Comparison of ENCODE assay signal across 9 mouse cellular contexts in genomic region chr1:74392446-74392994, GRCm38 (mm10). TPM values are rescaled to one million over a fixed set of nuclear protein-coding genes. Genes with fewer than 3 reads are reported as not detected.
A peak's percentile ranks its signal among the peaks of the same experiment; 100 is the strongest.
DNase-seq lines count a peak whose midpoint lies in the region; ATAC-seq and TF ChIP-seq lines count a peak whose summit lies in the region.
"Had no signal": no experiment of that assay in that cellular context is flagged by ENCODE, and none has a peak within 500 bp of the region (broad histone marks: within the 10 kb centered on the region; RNA-seq: fewer than 3 reads in every experiment).

No protein-coding gene starts in this region.

- peak; percentile 64 for DNase-seq in kidney, adult 18-20 months
- peak; percentile 53 for DNase-seq in lung, postnatal 0 days (ENCODE audit: low spot score)
- no peak for DNase-seq in right cerebral cortex, postnatal 25 days
- DNase-seq in spleen, postnatal 10 days (ENCODE audit: low spot score in 2 of 2), result no peak

- no peak for TF ChIP-seq CTCF in embryonic fibroblast, embryonic 13.5 days (IDR thresholded peaks at IDR 0.05; ENCODE audit: borderline replicate concordance, insufficient read depth, low read length)
- TF ChIP-seq CTCF in lung, postnatal 0 days (IDR thresholded peaks at IDR 0.05), result no peak

- no peak for TF ChIP-seq POLR2A in embryonic fibroblast, embryonic 13.5 days (IDR thresholded peaks at IDR 0.05; ENCODE audit: low read depth, low read length)

- WGBS in lung, postnatal 0 days, result 3% methylated on average over 16 of the region's 16 CpGs

- H3K36me3 ChIP-seq in megakaryocyte, embryonic 14.5 days (replicated peaks; ENCODE audit: low read length), result peaks cover 26% of the 10 kb centered on the region
- H3K36me3 ChIP-seq in lung, postnatal 0 days (ENCODE audit: insufficient read depth, low read length), result no peaks in the 10 kb centered on the region; the same call in 1 of the 2 replicates

- TF ChIP-seq EP300 in lung, postnatal 0 days (IDR thresholded peaks at IDR 0.05), result no peak

- peak overlapping the region; percentile 97 for H3K4me3 ChIP-seq in megakaryocyte, embryonic 14.5 days (replicated peaks)
- peak overlapping the region; percentile 67 for H3K4me3 ChIP-seq in embryonic fibroblast, embryonic 13.5 days (ENCODE audit: insufficient read depth, low read length)
- peak overlapping the region; percentile 96 for H3K4me3 ChIP-seq in lung, postnatal 0 days (ENCODE audit: low read depth, low read length)

- no peak for ATAC-seq in megakaryocyte, adult 5-6 weeks (ENCODE audit: poor library complexity, severe bottlenecking)
- ATAC-seq in lung, postnatal 0 days, result no peak
- no peak for ATAC-seq in granulocyte monocyte progenitor cell, adult 5-6 weeks (replicated peaks; ENCODE audit: poor library complexity, severe bottlenecking)

- no peaks in the 10 kb centered on the region for H3K27me3 ChIP-seq in megakaryocyte, embryonic 14.5 days (replicated peaks)
- H3K27me3 ChIP-seq in lung, postnatal 0 days (replicated peaks; ENCODE audit: insufficient read depth, low read length), result no peaks in the 10 kb centered on the region

- peak overlapping the region; percentile 79 for H3K4me2 ChIP-seq in lung, postnatal 0 days (replicated peaks; ENCODE audit: low read depth, low read length)

- H3K9me3 ChIP-seq in megakaryocyte, embryonic 14.5 days, result no peaks in the 10 kb centered on the region
- no peaks in the 10 kb centered on the region for H3K9me3 ChIP-seq in lung, postnatal 0 days (ENCODE audit: low read length)

- peaks cover 81% of the 10 kb centered on the region for H3K4me1 ChIP-seq in megakaryocyte, embryonic 14.5 days
- 0 out of 2 replicates have a peak, but pooled peaks cover 3% of the 10 kb centered on the region for H3K4me1 ChIP-seq in embryonic fibroblast, embryonic 13.5 days (ENCODE audit: control insufficient read depth, insufficient read depth, low read length)
- peaks cover 9% of the 10 kb centered on the region; the same call in 1 of the 2 replicates for H3K4me1 ChIP-seq in lung, postnatal 0 days (ENCODE audit: insufficient read depth, low read depth, low read length)

- H3K27ac ChIP-seq in embryonic fibroblast, embryonic 13.5 days (ENCODE audit: insufficient read depth, low read length), result peak overlapping the region; percentile 83
- H3K27ac ChIP-seq in lung, postnatal 0 days (ENCODE audit: low read length), result peak overlapping the region; percentile 100

- peak overlapping the region; percentile 99 for H3K9ac ChIP-seq in lung, postnatal 0 days (replicated peaks; ENCODE audit: low read depth)

RNA-seq across cellular contexts. Expression of gene Ctdsp1, which starts 1.2 kb away (rescaled TPM):
- 33.8 and 117 TPM in 2 replicates for polyA plus RNA-seq in megakaryocyte, embryonic 14.5 days (2012; ENCODE audit: insufficient read depth, low replicate concordance)
- 130 and 145 TPM in 2 replicates for total RNA-seq in megakaryocyte, adult 5-6 weeks (2015)
- total RNA-seq in megakaryocyte, adult 5-6 weeks (2017), result 53.2 and 61.1 TPM in 2 replicates
- 58.6 and 78.6 TPM in 2 replicates for polyA plus RNA-seq in embryonic fibroblast, embryonic 13.5 days (2011; ENCODE audit: insufficient read length, low read depth, missing spikeins)
- polyA plus RNA-seq in lung, postnatal 0 days (2015; fragmentation: Nextera tagmentation; extraction: Ambion mirVana), result 72.5 and 75.0 TPM in 2 replicates
- total RNA-seq in granulocyte monocyte progenitor cell, adult 5-6 weeks (2014; fragmentation: Nextera tagmentation), result 81.8 and 98.1 TPM in 2 replicates
- 27.7 and 33.9 TPM in 2 replicates for total RNA-seq in granulocyte monocyte progenitor cell, adult 5-6 weeks (2017)

RNA-seq across cellular contexts. Expression of gene Vil1, which starts 16.7 kb away (rescaled TPM):
- not detected in 2 replicates for polyA plus RNA-seq in megakaryocyte, embryonic 14.5 days (2012; ENCODE audit: insufficient read depth, low replicate concordance)
- not detected in 2 replicates for total RNA-seq in megakaryocyte, adult 5-6 weeks (2015)
- total RNA-seq in megakaryocyte, adult 5-6 weeks (2017), result not detected in 2 replicates
- not detected in 2 replicates for polyA plus RNA-seq in embryonic fibroblast, embryonic 13.5 days (2011; ENCODE audit: insufficient read length, low read depth, missing spikeins)
- polyA plus RNA-seq in lung, postnatal 0 days (2015; fragmentation: Nextera tagmentation; extraction: Ambion mirVana), result 0.75 and 1.3 TPM in 2 replicates
- 0.09 TPM in 1 of 2 replicates, not detected in the other for total RNA-seq in granulocyte monocyte progenitor cell, adult 5-6 weeks (2014; fragmentation: Nextera tagmentation)
- not detected in 2 replicates for total RNA-seq in granulocyte monocyte progenitor cell, adult 5-6 weeks (2017)
- total RNA-seq: neutrophil, adult 5-6 weeks had no signal

RNA-seq across cellular contexts. Expression of gene Slc11a1, which starts 17.5 kb away (rescaled TPM):
- polyA plus RNA-seq in megakaryocyte, embryonic 14.5 days (2012; ENCODE audit: insufficient read depth, low replicate concordance), result 6.3 and 57.9 TPM in 2 replicates
- 54.7 and 60.8 TPM in 2 replicates for total RNA-seq in megakaryocyte, adult 5-6 weeks (2015)
- total RNA-seq in megakaryocyte, adult 5-6 weeks (2017), result 46.2 and 48.1 TPM in 2 replicates
- polyA plus RNA-seq in embryonic fibroblast, embryonic 13.5 days (2011; ENCODE audit: insufficient read length, low read depth, missing spikeins), result 1.1 TPM in 1 of 2 replicates, not detected in the other
- polyA plus RNA-seq in lung, postnatal 0 days (2015; fragmentation: Nextera tagmentation; extraction: Ambion mirVana), result 4.6 and 4.8 TPM in 2 replicates
- 0.38 and 0.49 TPM in 2 replicates for total RNA-seq in granulocyte monocyte progenitor cell, adult 5-6 weeks (2014; fragmentation: Nextera tagmentation)
- total RNA-seq in granulocyte monocyte progenitor cell, adult 5-6 weeks (2017), result 0.26 and 0.69 TPM in 2 replicates

RNA-seq across cellular contexts. Expression of gene Catip, which starts 30.6 kb away (rescaled TPM):
- 0.59 TPM in 1 of 2 replicates, not detected in the other for polyA plus RNA-seq in megakaryocyte, embryonic 14.5 days (2012; ENCODE audit: insufficient read depth, low replicate concordance)
- total RNA-seq in megakaryocyte, adult 5-6 weeks (2015), result 0.07 TPM in 1 of 2 replicates, not detected in the other
- 0.26 TPM in 1 of 2 replicates, not detected in the other for total RNA-seq in megakaryocyte, adult 5-6 weeks (2017)
- polyA plus RNA-seq in embryonic fibroblast, embryonic 13.5 days (2011; ENCODE audit: insufficient read length, low read depth, missing spikeins), result 3.6 and 3.7 TPM in 2 replicates
- polyA plus RNA-seq in lung, postnatal 0 days (2015; fragmentation: Nextera tagmentation; extraction: Ambion mirVana), result 3.4 and 5.1 TPM in 2 replicates
- 1.9 TPM in 1 of 2 replicates, not detected in the other for total RNA-seq in granulocyte monocyte progenitor cell, adult 5-6 weeks (2014; fragmentation: Nextera tagmentation)
- not detected in 2 replicates for total RNA-seq in granulocyte monocyte progenitor cell, adult 5-6 weeks (2017)
- total RNA-seq: neutrophil, adult 5-6 weeks had no signal

Comparison
In these comparisons a context has a peak if more than half of its experiments do, and no peak if none do; other contexts are left out.
1. DNase-seq: peak in kidney, adult 18-20 months (single experiment) and lung, postnatal 0 days (single experiment); none in right cerebral cortex, postnatal 25 days (single experiment) and spleen, postnatal 10 days (0 of 2).
2. Peak in every context shown above with its lines, with median percentiles within 50 percentile points of each other: H3K4me3 ChIP-seq.